Mouse (Mus musculus) heart, adult 18-20 months (tissue): ENCODE measurements around the gene Atcay. TPM values are rescaled to one million over a fixed set of nuclear protein-coding genes. Genes with fewer than 3 reads are reported as not detected.

Experiments used
- DNase-seq, 2 experiments: peaks; one replicate each; pipeline ENCODE4 v3.0.0; 2021 to 2022; ENCODE audit warnings: mixed read lengths in 1 of 2
- total RNA-seq, 2 experiments: library from RNA; stranded (reverse); gene quantifications; 2 replicates each; pipeline ENCODE4 v1.2.3; 2021

Gene Atcay
- total RNA-seq, 2 experiments from 2014 or later, result not detected

- DNase-seq, result peak in 1 of 2 experiments; percentile 22
These were observed 30.5 kb downstream of the Atcay start for GRCm38 (mm10) chr10:81200141-81200540.

DNA sequence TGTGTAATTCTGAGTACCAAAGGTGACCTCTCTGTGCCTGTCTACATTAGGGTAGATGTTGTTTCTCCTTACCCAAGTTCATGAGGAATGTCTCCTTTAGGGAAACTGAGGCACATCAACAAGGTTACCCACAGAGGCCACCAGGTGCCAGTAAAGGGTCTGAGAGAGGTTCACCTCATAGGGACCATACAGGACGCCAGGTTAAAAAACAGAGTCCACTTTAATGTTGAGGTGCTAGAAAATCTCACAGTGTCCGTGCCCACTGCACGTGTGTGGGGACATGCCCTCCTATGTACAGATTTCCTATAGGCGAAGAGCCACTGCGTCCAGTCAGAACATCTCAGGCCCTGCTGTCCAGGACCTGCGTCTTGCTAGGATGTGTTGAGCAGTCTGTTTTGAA is 31.6 kb downstream of the Atcay start:
- DNase-seq, result peak in 1 of 2 experiments; percentile 26

DNA sequence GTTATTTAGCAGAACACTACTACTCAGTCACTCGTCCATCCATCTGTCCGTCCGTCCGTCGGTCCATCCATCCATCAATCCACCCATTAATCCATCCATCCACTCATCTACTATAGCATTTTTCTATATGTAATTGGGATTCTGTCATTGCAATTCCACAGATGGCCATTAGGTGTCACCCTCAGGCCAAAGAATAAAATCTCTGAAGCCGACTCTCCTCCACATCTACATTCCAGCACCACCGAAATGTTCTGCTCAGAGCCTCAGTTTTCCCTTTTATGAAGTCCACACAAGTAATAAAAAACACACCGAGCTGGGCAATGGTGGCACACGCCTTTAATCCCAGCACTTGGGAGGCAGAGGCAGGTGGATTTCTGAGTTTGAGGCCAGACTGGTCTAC is 32.4 kb downstream of the Atcay start:
- peak; percentile 55 to 85 for DNase-seq

DNA sequence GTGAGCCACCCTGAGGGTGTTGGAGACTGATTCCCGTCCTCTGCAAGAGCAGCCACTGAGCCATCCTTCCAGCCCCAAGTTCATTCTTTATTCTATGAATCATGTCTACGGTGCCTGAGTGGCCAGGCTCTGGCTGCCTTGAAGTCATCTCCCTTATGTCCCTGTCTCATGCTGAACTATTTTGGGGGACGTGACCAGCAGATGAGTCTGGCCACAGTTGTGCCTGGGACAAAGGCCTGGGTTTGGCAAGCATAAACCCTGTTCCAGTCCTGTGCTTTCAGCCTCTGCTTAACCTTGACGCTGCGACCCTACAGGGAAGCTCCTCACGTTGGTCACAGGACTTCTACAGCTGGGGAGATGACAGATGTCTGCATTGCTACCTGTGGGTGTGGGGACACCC is 33.3 kb downstream of the Atcay start:
- DNase-seq, result peak; percentile 59 to 73

DNA sequence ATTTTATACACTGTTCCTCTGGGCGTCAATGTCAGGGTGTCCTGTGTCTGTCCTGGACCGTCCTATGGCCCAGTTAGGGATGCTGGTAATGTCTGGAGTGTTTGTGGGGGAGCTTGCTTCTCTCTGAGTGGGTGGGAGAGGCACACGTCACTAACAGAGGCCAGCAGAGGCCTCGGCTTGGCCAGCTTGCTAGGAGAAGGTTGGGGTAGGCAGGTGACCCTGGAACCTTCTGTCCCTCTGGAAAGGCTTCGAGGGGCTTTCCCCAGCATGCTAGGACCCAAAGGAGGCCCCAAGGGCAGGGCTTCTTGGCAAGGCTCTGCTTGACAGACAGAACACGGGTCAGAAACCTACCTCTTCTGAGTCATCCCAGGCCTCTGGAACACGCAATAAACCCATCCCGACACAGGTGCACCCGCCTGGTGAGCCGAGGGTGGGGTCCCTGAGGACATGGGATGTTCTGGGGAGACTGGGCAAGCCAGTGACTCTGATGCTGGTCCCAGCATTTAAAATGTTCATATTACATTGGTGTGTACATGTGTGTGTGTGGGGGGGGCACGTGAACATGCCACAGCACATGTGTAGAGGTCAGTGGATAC is 34.1 kb downstream of the Atcay start:
- peak in 1 of 2 experiments; percentile 47 for DNase-seq

- peak in 1 of 2 experiments; percentile 48 for DNase-seq
These were observed 35.3 kb downstream of the Atcay start for GRCm38 (mm10) chr10:81195300-81195699.

- DNase-seq, result peak; percentile 77
These were observed 36.5 kb downstream of the Atcay start for GRCm38 (mm10) chr10:81193991-81194774.

DNA sequence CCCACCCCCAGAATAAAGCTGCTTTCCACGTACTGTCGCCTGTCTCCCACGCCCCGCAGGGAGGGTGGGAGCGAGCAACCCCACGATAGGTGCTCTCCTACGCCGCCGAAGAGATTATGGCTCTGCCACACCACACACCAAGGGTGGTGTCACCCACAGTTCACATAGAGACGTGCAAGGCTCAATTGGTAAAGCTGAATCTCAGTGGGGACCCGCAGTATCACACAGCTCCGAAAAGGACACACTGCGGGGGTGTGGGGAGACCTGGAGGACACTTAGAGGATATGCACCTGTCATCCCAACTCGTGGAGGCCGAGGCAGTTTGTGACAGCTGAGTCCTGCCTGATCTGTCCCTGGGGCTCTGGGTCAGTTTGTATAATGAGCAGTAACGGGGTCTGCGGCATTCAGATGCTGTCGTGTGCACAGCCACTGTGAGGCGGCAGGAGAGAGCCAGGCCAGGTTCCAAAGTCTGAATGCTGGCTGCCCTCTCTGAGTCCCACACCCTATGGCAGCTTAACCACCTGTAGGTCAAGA is 37.6 kb downstream of the Atcay start:
- peak in 1 of 2 experiments; percentile 66 for DNase-seq

GRCm38 (mm10) chr10:81192270-81192967 is 38.2 kb downstream of the Atcay start:
- DNase-seq, result peak; percentile 87 to 90

DNA sequence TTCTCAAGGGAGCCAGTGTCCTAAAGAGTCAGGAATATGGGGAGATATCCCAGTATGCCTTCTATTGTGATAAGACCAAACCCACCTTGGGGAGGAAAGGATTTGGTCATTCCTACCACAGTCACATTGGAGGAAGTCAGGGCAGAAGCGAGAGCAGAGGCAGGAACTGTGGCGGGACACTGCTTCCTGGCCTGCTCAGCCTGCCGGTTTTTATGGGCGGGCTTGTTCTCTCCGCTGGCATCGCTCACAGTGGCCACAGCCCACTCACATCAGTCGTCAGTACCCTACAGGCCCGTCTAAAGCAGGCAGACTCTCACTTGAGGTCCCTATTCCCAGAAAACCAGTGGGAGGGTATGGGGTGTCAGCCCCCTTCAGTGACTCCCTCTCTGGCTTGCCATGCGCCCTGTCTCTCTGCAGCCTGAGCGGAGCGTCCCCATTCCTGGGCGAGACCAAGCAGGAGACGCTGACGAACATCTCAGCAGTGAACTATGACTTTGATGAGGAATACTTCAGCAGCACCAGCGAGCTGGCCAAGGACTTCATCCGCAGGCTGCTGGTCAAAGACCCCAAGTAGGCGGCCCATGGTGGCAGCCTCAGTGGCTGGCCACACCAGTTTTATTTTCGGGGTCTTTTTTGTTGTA is 39.2 kb downstream of the Atcay start:
- DNase-seq, result peak; percentile 35 to 57

GRCm38 (mm10) chr10:81190912-81191321 is 39.7 kb downstream of the Atcay start:
- DNase-seq, result peak in 1 of 2 experiments; percentile 13

- DNase-seq, result peak in 1 of 2 experiments; percentile 28
These were observed 40.3 kb downstream of the Atcay start for GRCm38 (mm10) chr10:81190236-81190911.

- peak in 1 of 2 experiments; percentile 10 for DNase-seq
These were observed 40.8 kb downstream of the Atcay start for GRCm38 (mm10) chr10:81189821-81190220.

DNA sequence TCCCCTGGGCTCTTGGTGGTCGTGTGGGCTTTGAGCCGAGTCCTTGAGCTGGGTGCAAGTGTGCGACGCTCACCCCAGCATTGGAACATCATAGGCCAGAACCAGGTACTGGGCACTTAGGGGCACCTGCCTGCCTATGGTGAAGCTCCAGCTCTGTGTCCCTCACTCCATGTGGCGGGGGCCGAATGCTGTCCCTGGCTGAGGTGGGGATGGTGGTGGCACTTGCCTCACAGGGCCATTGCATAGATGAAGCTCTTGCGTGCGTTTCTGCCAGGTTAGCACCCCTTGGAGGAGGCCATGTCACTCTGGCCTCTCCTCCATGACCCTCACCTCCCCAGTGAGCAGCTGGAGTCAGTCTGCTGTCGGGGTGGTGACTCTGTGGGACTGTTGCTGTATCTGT is 43.5 kb downstream of the Atcay start:
- DNase-seq, result no peak

DNA sequence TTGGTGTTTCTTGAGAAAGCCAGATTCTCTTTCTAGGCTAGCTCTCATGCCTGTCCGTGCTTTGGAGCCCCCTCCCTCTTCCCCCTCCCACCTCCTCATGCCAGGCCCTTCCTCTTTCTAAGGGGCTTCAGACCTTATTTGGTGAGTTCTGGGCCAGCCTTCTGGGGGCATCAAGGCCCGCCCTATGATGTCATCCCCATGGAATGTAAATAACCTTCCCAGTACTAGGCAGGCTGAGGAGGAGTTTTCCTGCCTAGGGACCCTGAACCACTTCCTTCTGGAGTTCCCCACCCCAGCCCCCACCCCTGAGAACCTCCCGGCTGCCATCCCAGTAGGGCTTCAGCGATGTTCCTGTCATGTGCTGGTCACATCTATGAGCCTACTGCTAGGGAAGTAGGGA is 45.9 kb downstream of the Atcay start:
- DNase-seq, result no peak

- no peak for DNase-seq
These were observed 46.8 kb downstream of the Atcay start, which contains the start of gene 4930442H23Rik for GRCm38 (mm10) chr10:81183805-81184204. TSS of gene 4930442H23Rik (minus strand) at chr10:81183849.

GRCm38 (mm10) chr10:81182336-81183333 is 48.0 kb downstream of the Atcay start, which contains the start of gene Dapk3:
TSS of gene Dapk3 (plus strand) at chr10:81183005.
- DNase-seq, result peak; percentile 96 to 98

DNA sequence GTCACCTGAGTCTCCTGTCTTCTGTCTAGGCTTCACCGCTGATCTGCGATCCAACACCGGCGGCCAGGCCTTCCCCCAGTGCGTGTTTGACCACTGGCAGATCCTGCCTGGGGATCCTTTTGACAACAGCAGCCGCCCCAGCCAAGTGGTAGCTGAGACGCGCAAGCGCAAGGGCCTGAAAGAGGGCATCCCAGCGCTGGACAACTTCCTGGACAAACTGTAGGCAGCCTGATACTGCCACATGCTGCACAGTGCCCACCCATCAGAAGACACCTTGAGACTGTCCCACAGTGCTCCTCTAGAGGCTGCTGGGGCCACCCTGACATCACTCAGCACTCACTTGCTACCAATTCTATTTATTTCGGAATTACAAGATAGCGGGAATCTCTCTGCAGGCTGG is 48.8 kb downstream of the Atcay start:
- peak in 1 of 2 experiments; percentile 28 for DNase-seq

DNA sequence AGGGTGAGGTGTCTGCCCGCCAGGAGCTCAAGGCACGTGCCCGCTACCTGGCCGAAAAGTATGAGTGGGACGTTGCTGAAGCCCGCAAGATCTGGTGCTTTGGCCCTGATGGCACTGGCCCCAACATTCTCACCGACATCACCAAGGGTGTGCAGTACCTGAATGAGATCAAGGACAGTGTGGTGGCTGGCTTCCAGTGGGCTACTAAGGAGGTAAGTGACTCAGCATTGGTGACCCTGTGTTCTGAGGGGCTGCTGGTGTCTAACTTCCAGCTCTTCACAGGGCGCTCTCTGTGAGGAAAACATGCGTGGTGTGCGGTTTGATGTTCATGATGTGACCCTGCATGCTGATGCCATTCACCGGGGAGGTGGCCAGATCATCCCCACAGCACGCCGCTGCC is 49.7 kb downstream of the Atcay start:
- DNase-seq, result no peak
